Mouse (Mus musculus): Measurements from ENCODE around the gene Ppp6r2. TPM values are rescaled to one million over a fixed set of nuclear protein-coding genes. Genes with fewer than 3 reads are reported as not detected.

Gene Ppp6r2
- polyA plus RNA-seq, 1 experiment, result 23.0 TPM

DNA sequence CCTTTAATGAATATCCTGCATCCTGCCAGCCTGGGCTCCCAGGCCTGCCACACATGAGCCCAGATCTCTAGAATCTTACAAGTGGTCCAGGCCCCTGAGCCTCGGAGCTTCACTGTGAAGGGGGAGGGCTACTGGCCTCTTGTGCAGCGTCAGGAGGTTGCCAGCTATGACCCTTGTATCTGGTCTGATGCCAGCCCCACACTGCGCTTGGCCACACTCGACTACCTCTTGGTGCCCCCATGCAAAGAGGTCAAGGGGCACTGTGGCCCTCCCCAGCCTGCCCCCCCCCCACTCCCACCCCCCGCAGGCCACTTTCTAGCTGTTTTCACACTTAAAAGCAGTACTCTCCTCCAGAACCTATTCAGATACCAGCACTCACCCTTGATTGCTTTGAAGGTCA lies 115.1 kb downstream of the Ppp6r2 start:
- no peak overlapping the region for H3K4me3 ChIP-seq (ENCODE audit: insufficient read depth, low read depth, low read length)
- no peak overlapping the region for H3K27ac ChIP-seq (replicated peaks; ENCODE audit: low read depth, low read length)
- no peaks in the 10 kb centered on the region for H3K4me1 ChIP-seq (ENCODE audit: control insufficient read depth, insufficient read depth, insufficient read length, low read length)

DNA sequence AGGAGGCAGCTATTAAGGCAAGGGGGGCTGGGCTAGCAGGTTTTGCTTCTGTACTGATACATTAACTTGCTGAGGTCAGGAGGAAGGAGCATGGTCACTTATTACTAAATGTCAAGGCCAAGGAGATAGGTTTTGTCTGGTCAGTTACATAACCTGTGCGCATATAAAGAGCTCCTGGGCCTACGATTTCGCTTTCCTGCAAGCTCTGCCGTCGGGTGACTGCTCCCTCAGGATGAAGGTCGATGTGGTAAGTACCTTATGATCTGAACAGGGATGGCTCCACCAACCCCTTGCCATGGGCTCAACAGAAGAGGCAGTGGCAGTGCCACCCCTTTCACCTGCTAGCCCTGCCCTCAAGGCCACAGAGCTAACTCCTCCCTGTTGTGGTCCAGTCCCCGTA lies 122.9 kb downstream of the Ppp6r2 start, which contains the start of gene Miox:
Gene Miox (plus strand): TSS at position 128 of the 400 bp plus-strand sequence.
- no peak within 1 kb of the TSS for H3K27ac ChIP-seq (replicated peaks; ENCODE audit: low read depth, low read length)

DNA sequence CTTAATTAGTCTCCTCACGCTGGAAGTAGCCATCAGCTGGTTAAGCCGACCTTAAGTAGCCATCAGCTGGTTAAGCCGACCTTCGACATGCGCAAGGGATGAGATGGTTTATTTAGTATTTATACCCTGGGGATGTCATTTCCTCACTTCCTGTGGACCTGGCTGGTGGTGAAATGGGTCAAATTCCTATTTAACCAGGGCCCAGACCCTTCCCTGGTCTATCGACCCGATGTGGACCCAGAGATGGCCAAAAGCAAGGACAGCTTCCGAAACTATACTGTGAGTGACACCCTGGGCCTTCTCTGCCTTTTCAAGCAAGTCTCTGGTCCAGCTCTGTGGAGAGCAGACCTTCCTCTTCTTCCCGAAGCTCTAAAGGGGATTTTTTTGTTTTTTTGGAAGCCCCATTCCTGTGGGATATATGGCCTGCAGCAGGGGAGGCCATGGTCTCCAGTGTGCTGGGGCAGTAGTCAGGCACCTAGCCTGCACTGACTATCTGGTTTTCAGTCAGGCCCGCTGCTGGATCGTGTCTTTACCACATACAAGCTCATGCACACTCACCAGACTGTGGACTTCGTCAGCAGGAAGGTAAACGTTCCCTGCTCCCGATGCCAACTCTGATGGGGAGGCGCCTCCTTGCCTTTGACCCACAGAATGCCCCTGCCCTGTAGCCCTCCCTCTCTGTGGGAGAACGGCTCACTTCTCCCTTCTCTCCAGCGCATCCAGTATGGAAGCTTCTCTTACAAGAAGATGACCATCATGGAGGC lies 123.6 kb downstream of the Ppp6r2 start:
- no peak overlapping the region for H3K4me3 ChIP-seq (ENCODE audit: insufficient read depth, low read depth, low read length)
- H3K27ac ChIP-seq (replicated peaks; ENCODE audit: low read depth, low read length), result no peak overlapping the region
- no peaks in the 10 kb centered on the region for H3K4me1 ChIP-seq (ENCODE audit: control insufficient read depth, insufficient read depth, insufficient read length, low read length)

More for the DNA sequence above, 122.9 kb downstream of the Ppp6r2 start, which contains the start of gene Miox:
- Histone ChIP-seq H3K4me1 (ENCODE audit: control insufficient read depth, insufficient read depth, insufficient read length, low read length) (no peaks in the 10 kb centered on the region), H3K4me3 (ENCODE audit: insufficient read depth, low read depth, low read length) (no peak within 1 kb of the TSS)

DNA sequence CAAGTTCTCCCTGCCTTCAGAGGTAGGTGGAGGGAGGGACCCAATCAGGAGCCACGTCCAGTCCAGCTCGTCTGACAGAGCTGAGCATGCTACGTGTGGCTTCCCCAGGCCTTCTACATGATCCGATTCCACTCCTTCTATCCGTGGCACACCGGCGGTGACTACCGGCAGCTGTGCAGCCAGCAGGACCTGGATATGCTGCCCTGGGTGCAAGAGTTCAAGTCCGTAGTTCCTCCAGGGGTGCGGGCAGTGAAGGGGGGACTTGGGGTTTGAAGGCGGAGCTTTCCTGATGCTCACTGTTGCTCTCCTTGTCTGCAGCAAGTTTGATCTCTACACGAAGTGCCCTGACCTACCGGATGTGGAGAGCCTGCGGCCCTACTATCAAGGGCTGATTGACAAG lies 125.1 kb downstream of the Ppp6r2 start:
- H3K4me1 ChIP-seq (ENCODE audit: control insufficient read depth, insufficient read depth, insufficient read length, low read length), result no peaks in the 10 kb centered on the region

More for the DNA sequence above, 125.1 kb downstream of the Ppp6r2 start:
- Histone ChIP-seq H3K4me3 (ENCODE audit: insufficient read depth, low read depth, low read length) (no peak overlapping the region), H3K27ac (replicated peaks; ENCODE audit: low read depth, low read length) (no peak overlapping the region)

Other genes starting within 250 kb of the Ppp6r2 start
- gene Mlc1, start 232.5 kb upstream of the Ppp6r2 start, polyA plus RNA-seq (2012; ENCODE audit: insufficient read depth, insufficient read length, missing spikeins), result not detected in 2 replicates
- gene Mov10l1, start 228.6 kb upstream of the Ppp6r2 start, polyA plus RNA-seq (2012; ENCODE audit: insufficient read depth, insufficient read length, missing spikeins), result not detected in 2 replicates
- gene Panx2, start 151.8 kb upstream of the Ppp6r2 start, polyA plus RNA-seq (2012; ENCODE audit: insufficient read depth, insufficient read length, missing spikeins), result not detected in 2 replicates
- gene Trabd, start 136.4 kb upstream of the Ppp6r2 start, polyA plus RNA-seq (2012; ENCODE audit: insufficient read depth, insufficient read length, missing spikeins), result 20.4 and 23.3 TPM in 2 replicates
- 26.1 and 34.7 TPM in 2 replicates for gene Selenoo, start 122.5 kb upstream of the Ppp6r2 start, polyA plus RNA-seq (2012; ENCODE audit: insufficient read depth, insufficient read length, missing spikeins)
- 3.9 and 6.1 TPM in 2 replicates for gene Tubgcp6, start 88.4 kb upstream of the Ppp6r2 start, polyA plus RNA-seq (2012; ENCODE audit: insufficient read depth, insufficient read length, missing spikeins)
- 4.6 and 6.8 TPM in 2 replicates for gene Hdac10, start 82.9 kb upstream of the Ppp6r2 start, polyA plus RNA-seq (2012; ENCODE audit: insufficient read depth, insufficient read length, missing spikeins)
- gene Mapk12, start 70.8 kb upstream of the Ppp6r2 start, polyA plus RNA-seq (2012; ENCODE audit: insufficient read depth, insufficient read length, missing spikeins), result 6.6 and 7.5 TPM in 2 replicates
- gene Mapk11, start 61.9 kb upstream of the Ppp6r2 start, polyA plus RNA-seq (2012; ENCODE audit: insufficient read depth, insufficient read length, missing spikeins), result 1.1 and 2.5 TPM in 2 replicates
- 5.4 and 7.5 TPM in 2 replicates for gene Plxnb2, start 30.8 kb upstream of the Ppp6r2 start, polyA plus RNA-seq (2012; ENCODE audit: insufficient read depth, insufficient read length, missing spikeins)
- 1.8 and 2.2 TPM in 2 replicates for gene Dennd6b, start 15.1 kb upstream of the Ppp6r2 start, polyA plus RNA-seq (2012; ENCODE audit: insufficient read depth, insufficient read length, missing spikeins)
- 23.6 and 24.4 TPM in 2 replicates for gene Sbf1, start 103.8 kb downstream of the Ppp6r2 start, polyA plus RNA-seq (2012; ENCODE audit: insufficient read depth, insufficient read length, missing spikeins)
- not detected in 2 replicates for gene Adm2, start 111.2 kb downstream of the Ppp6r2 start, polyA plus RNA-seq (2012; ENCODE audit: insufficient read depth, insufficient read length, missing spikeins)
- gene Miox, start 122.8 kb downstream of the Ppp6r2 start, polyA plus RNA-seq (2012; ENCODE audit: insufficient read depth, insufficient read length, missing spikeins), result not detected in 2 replicates
- 10.6 and 12.7 TPM in 2 replicates for gene Lmf2, start 144.1 kb downstream of the Ppp6r2 start, polyA plus RNA-seq (2012; ENCODE audit: insufficient read depth, insufficient read length, missing spikeins)
- 59.3 and 60.2 TPM in 2 replicates for gene Ncaph2, start 144.2 kb downstream of the Ppp6r2 start, polyA plus RNA-seq (2012; ENCODE audit: insufficient read depth, insufficient read length, missing spikeins)
- 22.7 and 24.0 TPM in 2 replicates for gene Sco2, start 162.3 kb downstream of the Ppp6r2 start, polyA plus RNA-seq (2012; ENCODE audit: insufficient read depth, insufficient read length, missing spikeins)
- 0.55 TPM in 1 of 2 replicates, not detected in the other for gene Tymp, start 165.5 kb downstream of the Ppp6r2 start, polyA plus RNA-seq (2012; ENCODE audit: insufficient read depth, insufficient read length, missing spikeins)
- gene Odf3b, start 167.7 kb downstream of the Ppp6r2 start, polyA plus RNA-seq (2012; ENCODE audit: insufficient read depth, insufficient read length, missing spikeins), result not detected in 2 replicates
- gene Klhdc7b, start 173.4 kb downstream of the Ppp6r2 start, polyA plus RNA-seq (2012; ENCODE audit: insufficient read depth, insufficient read length, missing spikeins), result not detected in 2 replicates
- not detected in 2 replicates for gene Syce3, start 198.9 kb downstream of the Ppp6r2 start, polyA plus RNA-seq (2012; ENCODE audit: insufficient read depth, insufficient read length, missing spikeins)
- gene Cpt1b, start 214.3 kb downstream of the Ppp6r2 start, polyA plus RNA-seq (2012; ENCODE audit: insufficient read depth, insufficient read length, missing spikeins), result 440 and 455 TPM in 2 replicates
- gene C730034F03Rik, start 218.0 kb downstream of the Ppp6r2 start, polyA plus RNA-seq (2012; ENCODE audit: insufficient read depth, insufficient read length, missing spikeins), result 1.1 and 2.4 TPM in 2 replicates
- 2.1 and 11.4 TPM in 2 replicates for gene Gm44502, start 218.1 kb downstream of the Ppp6r2 start, polyA plus RNA-seq (2012; ENCODE audit: insufficient read depth, insufficient read length, missing spikeins)
- gene Chkb, start 218.4 kb downstream of the Ppp6r2 start, polyA plus RNA-seq (2012; ENCODE audit: insufficient read depth, insufficient read length, missing spikeins), result 151 and 203 TPM in 2 replicates
- not detected in 2 replicates for gene Mapk8ip2, start 242.4 kb downstream of the Ppp6r2 start, polyA plus RNA-seq (2012; ENCODE audit: insufficient read depth, insufficient read length, missing spikeins)